Mouse (Mus musculus) hindbrain, embryonic 11.5 days (tissue): ENCODE data around the gene Hist1h1b. TPM values are rescaled to one million over a fixed set of nuclear protein-coding genes. Genes with fewer than 3 reads are reported as not detected.
A peak's percentile ranks its signal among the peaks of the same experiment; 100 is the strongest.
"Not testable (repeated sequence)": the region's sequence is repeated elsewhere in the genome, so short reads cannot be mapped to it uniquely, and the experiment has no call there.

Source experiments
- ATAC-seq: fragments of 200-750 bp; cut with Nextera tagmentation; 2 replicates; pipeline ENCODE4 v1.8.0; 2017; ENCODE audit warnings: mild to moderate bottlenecking, moderate TSS enrichment, moderate library complexity; ENCODE audit not compliant: low FRiP score
- DNase-seq: peaks from one replicate; pipeline ENCODE4 v3.0.0-alpha.2; 2015; ENCODE audit warnings: low spot score
- H3K27ac ChIP-seq: fragments of 300-500 bp; sonication (generic); 2 replicates; pipeline ENCODE4 v1.5.1; 2014; ENCODE audit warnings: mild to moderate bottlenecking, low read depth, low read length
- H3K27me3 ChIP-seq: fragments of 300-500 bp; sonication (generic); 2 replicates; pipeline ENCODE4 v1.6.1; 2014; ENCODE audit warnings: mild to moderate bottlenecking, low read length, moderate library complexity, mixed read lengths; ENCODE audit not compliant: control insufficient read depth, insufficient read depth
- H3K36me3 ChIP-seq: fragments of 300-500 bp; sonication (generic); 2 replicates; pipeline ENCODE4 v1.6.1; 2014; ENCODE audit warnings: mild to moderate bottlenecking, low read length, moderate library complexity, mixed read lengths; ENCODE audit not compliant: control insufficient read depth, insufficient read depth
- H3K4me1 ChIP-seq: fragments of 300-500 bp; sonication (generic); replicated peaks from 2 replicates; pipeline ENCODE4 v1.6.1; 2014; ENCODE audit warnings: low read length, mixed read lengths; ENCODE audit not compliant: control insufficient read depth, insufficient read depth
- H3K4me2 ChIP-seq: fragments of 300-500 bp; sonication (generic); replicated peaks from 2 replicates; pipeline ENCODE4 v1.6.1; 2014; ENCODE audit warnings: mild to moderate bottlenecking, low read depth, low read length
- H3K4me3 ChIP-seq: fragments of 300-500 bp; sonication (generic); 2 replicates; pipeline ENCODE4 v1.5.1; 2014; ENCODE audit warnings: low read depth, low read length
- H3K9ac ChIP-seq: fragments of 300-500 bp; sonication (generic); 2 replicates; pipeline ENCODE4 v1.6.1; 2014; ENCODE audit warnings: low read depth, low read length
- H3K9me3 ChIP-seq: fragments of 300-500 bp; sonication (generic); 2 replicates; pipeline ENCODE4 v1.6.1; 2016; ENCODE audit warnings: low read length; ENCODE audit not compliant: control insufficient read depth
- WGBS: fragments of 180-500 bp; shearing (Covaris S2); extraction: QIAGEN DNeasy Blood & Tissue Kit; methylation state at CpG from one replicate; pipeline ENCODE4 v1.1.7; 2014; 5-methylcytosine and 5-hydroxymethylcytosine counted together
- polyA plus RNA-seq: library from polyadenylated mRNA; unstranded; fragments of >200 nt; fragmentation: Nextera tagmentation; extraction: Ambion mirVana; gene quantifications from 2 replicates; pipeline ENCODE4 v1.2.1, GENCODE M21; 2014

Hist1h1b gene
- polyA plus RNA-seq, 1 experiment from 2014 or later: 19.1 TPM

DNA sequence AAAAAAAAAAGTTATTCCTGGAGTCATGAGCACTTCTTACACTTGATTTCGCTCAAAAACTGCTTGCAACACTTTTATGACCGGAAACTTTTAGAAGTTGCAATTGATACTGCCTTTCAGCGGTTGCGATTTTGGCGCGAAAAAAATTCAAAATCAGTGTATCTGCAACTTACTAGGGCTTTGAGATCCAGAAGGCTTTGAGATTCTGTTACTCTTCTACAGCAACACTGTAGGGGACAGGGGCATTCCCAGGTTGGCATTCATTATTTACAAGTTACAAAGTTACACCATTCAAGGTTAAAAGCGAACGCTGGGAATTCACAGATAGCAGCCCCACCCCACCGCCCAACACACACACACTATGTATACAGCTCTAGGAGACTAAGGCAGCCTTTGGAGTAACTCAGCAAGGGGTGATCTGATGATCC lies 3.3 kb upstream of the Hist1h1b start:
- peak overlapping the region; percentile 77 for H3K27ac ChIP-seq
- peak overlapping the region; percentile 35; the same call in 1 of the 2 replicates for H3K9ac ChIP-seq
- ATAC-seq (no peak), DNase-seq (peak; percentile 74)
- H3K4me2 ChIP-seq: peak overlapping the region; percentile 65
- H3K36me3 ChIP-seq: no peaks in the 10 kb centered on the region
- 1% methylated on average over 9 of the region's 9 CpGs for WGBS
- H3K27me3 ChIP-seq: no peaks in the 10 kb centered on the region
- 0 out of 2 replicates have a peak, but pooled peaks cover 5% of the 10 kb centered on the region for H3K4me1 ChIP-seq
- peak overlapping the region; percentile 35 for H3K4me3 ChIP-seq
- no peaks in the 10 kb centered on the region for H3K9me3 ChIP-seq

DNA sequence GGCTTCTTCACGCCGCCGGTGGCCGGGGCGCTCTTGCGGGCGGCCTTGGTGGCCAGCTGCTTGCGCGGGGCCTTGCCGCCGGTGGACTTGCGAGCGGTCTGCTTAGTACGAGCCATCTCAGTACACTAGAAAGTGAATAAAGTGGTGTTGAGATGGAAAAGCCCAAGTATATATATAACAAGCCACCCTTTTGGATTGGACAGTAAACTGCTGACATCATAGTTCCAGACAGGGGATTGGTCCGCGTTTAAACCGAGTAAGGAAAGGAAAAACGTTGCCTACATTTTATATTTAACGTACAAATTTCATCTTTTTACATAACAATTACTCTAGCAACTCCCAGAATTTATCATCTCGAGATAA lies 2.8 kb upstream of the Hist1h1b start, which contains the start of gene Hist1h3i:
Hist1h3i (minus strand) TSS at position 116 of the 363 bp plus-strand sequence.
- H3K4me2 ChIP-seq: peak within 1 kb of the TSS; percentile 65
- under 1% methylated on average over 13 of the region's 20 CpGs for WGBS
- no peaks in the 10 kb centered on the region for H3K9me3 ChIP-seq
- peak within 1 kb of the TSS; percentile 35 for H3K4me3 ChIP-seq
- peak within 1 kb of the TSS; percentile 64 for H3K9ac ChIP-seq
- H3K36me3 ChIP-seq: no peaks in the 10 kb centered on the region
- H3K27me3 ChIP-seq: no peaks in the 10 kb centered on the region
- 0 out of 2 replicates have a peak, but pooled peaks cover 5% of the 10 kb centered on the region for H3K4me1 ChIP-seq
- ATAC-seq (peak; percentile 69), DNase-seq (peak; percentile 76)
- peak within 1 kb of the TSS; percentile 77 for H3K27ac ChIP-seq

DNA sequence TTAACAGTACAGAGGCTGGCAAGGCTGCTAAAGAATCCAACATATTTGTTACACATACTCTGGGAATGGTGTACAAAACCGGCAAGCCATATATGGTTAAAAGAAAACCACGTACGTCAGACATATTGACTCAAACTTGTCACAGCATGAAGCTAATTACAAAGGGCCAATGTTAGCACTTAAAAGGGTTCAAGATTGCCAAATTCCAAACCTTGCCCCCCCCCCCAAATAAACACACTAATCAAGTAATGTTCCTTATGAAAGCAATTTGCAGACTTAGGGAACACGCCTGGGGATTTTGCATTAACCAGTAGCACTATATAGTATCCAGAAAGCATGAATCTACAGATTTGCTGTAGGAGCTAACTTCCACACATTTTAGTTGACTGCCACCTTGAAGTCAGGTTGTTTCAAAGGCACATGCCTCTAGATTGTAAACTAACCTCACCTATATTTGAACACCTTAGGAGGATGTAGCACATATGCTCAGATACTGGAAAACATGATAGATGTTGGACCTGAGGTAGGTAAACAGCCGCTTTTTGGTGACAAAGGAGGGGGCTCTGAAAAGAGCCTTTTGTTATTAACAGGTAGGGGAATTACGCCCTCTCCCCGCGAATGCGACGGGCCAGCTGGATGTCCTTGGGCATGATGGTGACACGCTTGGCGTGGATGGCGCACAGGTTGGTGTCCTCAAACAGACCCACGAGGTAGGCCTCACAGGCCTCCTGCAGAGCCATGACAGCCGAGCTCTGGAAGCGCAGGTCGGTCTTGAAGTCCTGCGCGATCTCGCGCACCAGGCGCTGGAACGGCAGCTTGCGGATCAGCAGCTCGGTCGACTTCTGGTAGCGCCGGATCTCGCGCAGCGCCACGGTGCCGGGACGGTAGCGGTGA lies 2.2 kb upstream of the Hist1h1b start:
- H3K27ac ChIP-seq: peak overlapping the region; percentile 73
- H3K4me3 ChIP-seq: peak overlapping the region; percentile 35
- ATAC-seq, H3K27me3 ChIP-seq, H3K4me1 ChIP-seq, H3K36me3 ChIP-seq, H3K9me3 ChIP-seq: not testable (repeated sequence)
- peak; percentile 62 for DNase-seq
- peak overlapping the region; percentile 65 for H3K4me2 ChIP-seq
- WGBS: under 1% methylated on average over 16 of the region's 35 CpGs
- peak overlapping the region; percentile 64 for H3K9ac ChIP-seq

DNA sequence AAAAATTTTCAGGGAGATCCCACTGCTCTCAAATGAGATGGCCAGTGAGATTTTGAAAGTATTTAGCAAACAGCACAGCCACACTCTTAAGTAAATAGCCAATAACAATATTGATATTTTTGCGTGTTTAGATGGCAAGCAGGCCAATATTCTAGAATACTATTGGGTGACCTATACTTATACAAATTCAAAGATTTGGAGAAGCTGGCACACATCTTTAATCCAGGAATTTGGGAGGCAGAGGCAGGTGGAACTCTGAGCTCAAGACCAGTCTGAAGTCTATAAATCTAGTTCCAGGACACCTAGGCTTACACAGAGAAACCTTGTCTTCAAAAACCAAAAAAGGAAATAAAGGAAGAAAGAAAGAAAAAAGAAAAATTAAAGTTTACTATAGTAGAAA lies 1.2 kb upstream of the Hist1h1b start:
- H3K27me3 ChIP-seq: no peaks in the 10 kb centered on the region
- peak; percentile 14 for DNase-seq
- no peak overlapping the region for H3K9ac ChIP-seq
- no peak overlapping the region for H3K4me3 ChIP-seq
- 0 out of 2 replicates have a peak, but pooled peaks cover 3% of the 10 kb centered on the region for H3K4me1 ChIP-seq
- no peaks in the 10 kb centered on the region for H3K9me3 ChIP-seq
- no peaks in the 10 kb centered on the region for H3K36me3 ChIP-seq
- no peak overlapping the region for H3K27ac ChIP-seq
- no peak overlapping the region for H3K4me2 ChIP-seq
- 93% methylated on average over 1 of the region's 1 CpGs for WGBS
- ATAC-seq: no peak

DNA sequence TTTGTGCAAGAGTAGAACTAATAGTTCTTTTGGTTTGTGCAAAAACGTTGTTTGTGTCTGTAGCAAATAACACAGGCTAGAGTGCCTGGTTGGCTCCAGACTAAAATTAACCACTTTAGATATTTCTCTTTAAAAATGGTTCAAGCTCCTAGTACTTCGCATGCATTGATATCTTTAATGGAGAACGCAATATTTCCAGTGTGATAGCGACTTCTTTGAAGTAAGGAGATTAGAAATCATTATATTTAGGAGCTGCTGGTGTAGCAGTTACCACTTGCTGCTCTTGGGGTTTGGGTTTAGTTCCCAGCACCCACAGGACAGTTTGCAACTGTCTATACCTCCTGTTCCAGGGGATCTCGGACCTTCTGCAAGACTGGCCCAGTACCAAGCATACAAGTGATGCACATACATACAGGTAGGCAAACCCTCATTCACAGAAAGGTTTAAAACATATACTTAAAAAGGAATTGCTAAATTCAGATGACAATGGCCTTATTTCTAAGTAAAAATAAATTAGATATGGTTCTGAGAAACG lies 663 bp upstream of the Hist1h1b start:
- peak overlapping the region; percentile 84 for H3K4me2 ChIP-seq
- peak; percentile 27 for DNase-seq
- no peaks in the 10 kb centered on the region for H3K9me3 ChIP-seq
- no peak overlapping the region for H3K4me3 ChIP-seq
- no peaks in the 10 kb centered on the region for H3K36me3 ChIP-seq
- no peak overlapping the region for H3K9ac ChIP-seq
- WGBS: 45% methylated on average over 6 of the region's 6 CpGs
- no peak for ATAC-seq
- 0 out of 2 replicates have a peak, but pooled peaks cover 2% of the 10 kb centered on the region for H3K4me1 ChIP-seq
- no peaks in the 10 kb centered on the region for H3K27me3 ChIP-seq
- peak overlapping the region; percentile 44; the same call in 1 of the 2 replicates for H3K27ac ChIP-seq

DNA sequence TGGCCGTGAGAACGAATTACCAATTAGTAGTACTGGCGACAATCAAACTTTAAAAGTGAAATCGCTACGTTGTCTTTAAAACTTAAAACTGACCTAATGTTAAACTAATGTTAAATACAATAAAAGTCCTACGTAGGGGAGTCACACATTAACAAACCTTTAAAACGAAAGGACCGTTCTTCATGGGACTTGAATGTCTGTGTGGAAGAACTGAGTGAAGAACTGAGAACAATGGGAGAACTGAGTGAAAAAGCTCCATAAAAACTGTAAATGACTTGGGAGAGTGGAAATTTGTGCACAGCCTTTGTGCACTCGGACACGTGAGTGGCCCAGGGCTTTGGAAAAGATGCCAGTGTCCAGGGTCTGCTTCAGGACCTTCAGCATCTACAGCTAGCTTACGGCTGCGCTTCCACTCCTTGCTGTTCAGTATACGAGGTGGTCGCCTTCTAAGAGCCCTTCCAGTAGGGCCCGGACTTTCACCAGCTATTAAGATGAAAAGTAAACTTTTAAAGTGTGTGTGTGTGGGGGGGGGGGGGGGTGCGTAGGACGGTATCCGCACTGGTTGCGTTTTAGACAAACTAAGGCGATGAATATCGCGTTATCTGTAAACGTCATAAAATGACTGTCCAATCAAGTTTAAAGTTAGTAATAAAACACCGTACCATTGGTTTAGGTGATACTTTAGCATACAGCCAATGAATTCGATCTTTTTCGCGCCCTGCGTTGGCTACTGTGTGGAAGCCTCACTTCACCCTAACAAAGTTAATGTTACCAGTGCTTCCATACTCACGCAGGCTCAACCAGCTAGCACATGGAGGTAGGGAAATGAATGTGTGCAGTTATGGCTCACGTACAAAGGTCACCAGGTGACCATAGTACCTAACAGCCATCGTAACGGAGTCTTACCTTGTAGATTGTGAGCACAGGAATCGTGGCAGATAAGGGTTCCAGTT lies 1.3 kb downstream of the Hist1h1b start:
- DNase-seq (peak; percentile 85), ATAC-seq (peak; percentile 87)
- no peaks in the 10 kb centered on the region for H3K4me1 ChIP-seq
- H3K9ac ChIP-seq: peak overlapping the region; percentile 79
- no peaks in the 10 kb centered on the region for H3K9me3 ChIP-seq
- no peaks in the 10 kb centered on the region for H3K36me3 ChIP-seq
- H3K27ac ChIP-seq: peak overlapping the region; percentile 95
- peak overlapping the region; percentile 55 for H3K4me3 ChIP-seq
- H3K27me3 ChIP-seq: no peaks in the 10 kb centered on the region
- 5% methylated on average over 33 of the region's 33 CpGs for WGBS
- peak overlapping the region; percentile 84 for H3K4me2 ChIP-seq

DNA sequence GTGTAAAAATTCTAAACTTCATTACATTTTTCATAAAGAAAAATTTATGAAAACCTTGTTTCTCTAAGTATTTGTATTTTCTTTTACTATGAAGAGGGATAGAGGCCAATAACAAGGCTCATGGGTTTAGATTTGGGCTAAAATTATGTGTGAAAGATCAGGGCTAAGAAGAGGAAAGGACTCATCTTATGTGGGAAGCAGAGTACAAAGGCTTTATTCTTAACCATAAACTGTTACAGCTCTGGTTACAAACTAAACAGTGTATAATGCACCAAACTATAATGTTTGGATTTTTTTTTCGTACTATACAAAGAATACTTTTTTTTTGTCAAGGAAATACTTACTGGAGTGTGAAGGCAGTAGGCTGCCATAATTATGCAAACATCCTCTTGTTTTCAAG lies 24.7 kb downstream of the Hist1h1b start:
- Histone ChIP-seq H3K9me3 (no peaks in the 10 kb centered on the region), H3K4me2 (no peak overlapping the region), H3K27ac (no peak overlapping the region), H3K4me1 (no peaks in the 10 kb centered on the region), H3K4me3 (no peak overlapping the region), H3K36me3 (no peaks in the 10 kb centered on the region), H3K9ac (no peak overlapping the region), H3K27me3 (no peaks in the 10 kb centered on the region)
- WGBS: 74% methylated on average over 1 of the region's 1 CpGs
- ATAC-seq (no peak), DNase-seq (no peak)

DNA sequence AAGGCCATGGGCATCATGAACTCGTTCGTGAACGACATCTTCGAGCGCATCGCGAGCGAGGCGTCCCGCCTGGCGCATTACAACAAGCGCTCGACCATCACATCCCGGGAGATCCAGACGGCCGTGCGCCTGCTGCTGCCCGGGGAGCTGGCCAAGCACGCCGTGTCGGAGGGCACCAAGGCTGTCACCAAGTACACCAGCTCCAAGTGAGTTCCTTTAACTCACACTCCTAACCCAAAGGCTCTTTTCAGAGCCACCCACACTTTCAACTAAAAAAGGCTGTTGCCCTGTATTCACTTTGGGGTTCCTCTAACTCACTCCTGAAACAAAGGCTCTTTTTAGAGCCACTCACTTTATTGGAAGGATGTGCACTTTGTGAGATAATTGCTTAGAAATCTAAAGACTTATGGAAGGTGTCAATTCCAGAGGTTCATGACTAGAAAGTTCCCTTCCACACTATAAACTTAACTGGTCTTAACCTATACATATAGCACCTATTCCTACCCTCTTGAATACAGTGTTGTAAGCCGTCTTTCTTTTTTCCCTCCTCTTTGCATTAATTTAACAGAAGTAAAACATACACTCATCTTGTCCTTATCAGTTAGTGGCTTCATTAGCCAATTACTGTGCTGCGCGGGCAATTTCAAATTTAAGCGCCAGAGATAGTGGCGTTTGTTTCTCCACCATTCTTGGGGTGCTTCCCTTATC lies 26.0 kb downstream of the Hist1h1b start:
- not testable (repeated sequence) for H3K27me3 ChIP-seq, H3K4me1 ChIP-seq, H3K36me3 ChIP-seq, H3K9me3 ChIP-seq
- Histone ChIP-seq H3K27ac (peak overlapping the region; percentile 82), H3K9ac (peak overlapping the region; percentile 28; the same call in 1 of the 2 replicates), H3K4me2 (peak overlapping the region; percentile 41), H3K4me3 (peak overlapping the region; percentile 39)
- DNase-seq (peak; percentile 67), ATAC-seq (peak; percentile 13)
- under 1% methylated on average over 10 of the region's 26 CpGs for WGBS
